Mouse (Mus musculus) spleen, postnatal 36 days (tissue): ENCODE data around the gene Eid3.

ENCODE experiments used
- DNase-seq, 2 experiments: peaks; one replicate each; pipeline ENCODE4 v3.0.0; 2022; ENCODE audit warnings: low spot score in 2 of 2, mixed read lengths in 1 of 2

Gene Eid3

GRCm38 (mm10) chr10:82910198-82910597 lies 43.8 kb downstream of the Eid3 start:
- DNase-seq, result peak in 1 of 2 experiments; percentile 24

GRCm38 (mm10) chr10:82913238-82913637 lies 46.8 kb downstream of the Eid3 start:
- DNase-seq, result no peak

GRCm38 (mm10) chr10:82913772-82914171 lies 47.3 kb downstream of the Eid3 start:
- DNase-seq, result no peak
